Mouse (Mus musculus): ENCODE results near the gene Gm12253. TPM values are rescaled to one million over a fixed set of nuclear protein-coding genes. Genes with fewer than 3 reads are reported as not detected.

Gene Gm12253
- polyA plus RNA-seq, 1 experiment from 2014 or later, result not detected

Other genes starting within 250 kb of the Gm12253 start
- 6.6 and 12.8 TPM in 2 replicates for gene Igtp, start 233.0 kb upstream of the Gm12253 start, polyA plus RNA-seq (2015; fragmentation: Nextera tagmentation; extraction: Ambion mirVana)
- gene Irgm2, start 232.9 kb upstream of the Gm12253 start, polyA plus RNA-seq (2015; fragmentation: Nextera tagmentation; extraction: Ambion mirVana), result 2.6 and 6.1 TPM in 2 replicates
- 2.5 and 2.8 TPM in 2 replicates for gene 4930438A08Rik, start 157.8 kb upstream of the Gm12253 start, polyA plus RNA-seq (2015; fragmentation: Nextera tagmentation; extraction: Ambion mirVana)
- gene Zfp692, start 125.5 kb upstream of the Gm12253 start, polyA plus RNA-seq (2015; fragmentation: Nextera tagmentation; extraction: Ambion mirVana), result 33.3 and 36.4 TPM in 2 replicates
- 42.3 and 43.2 TPM in 2 replicates for gene Zfp672, start 102.2 kb upstream of the Gm12253 start, polyA plus RNA-seq (2015; fragmentation: Nextera tagmentation; extraction: Ambion mirVana)
- 36.8 and 39.9 TPM in 2 replicates for gene Sh3bp5l, start 101.8 kb upstream of the Gm12253 start, polyA plus RNA-seq (2015; fragmentation: Nextera tagmentation; extraction: Ambion mirVana)
- 0.21 TPM in 1 of 2 replicates, not detected in the other for gene Lypd8, start 53.5 kb upstream of the Gm12253 start, polyA plus RNA-seq (2015; fragmentation: Nextera tagmentation; extraction: Ambion mirVana)
- not detected in 2 replicates for gene 1810065E05Rik, start 11.4 kb upstream of the Gm12253 start, polyA plus RNA-seq (2015; fragmentation: Nextera tagmentation; extraction: Ambion mirVana)
- gene Lypd9, start 20.4 kb downstream of the Gm12253 start, polyA plus RNA-seq (2015; fragmentation: Nextera tagmentation; extraction: Ambion mirVana), result not detected in 2 replicates
- not detected in 2 replicates for gene Olfr30, start 29.7 kb downstream of the Gm12253 start, polyA plus RNA-seq (2015; fragmentation: Nextera tagmentation; extraction: Ambion mirVana)
- gene Olfr332, start 60.0 kb downstream of the Gm12253 start, polyA plus RNA-seq (2015; fragmentation: Nextera tagmentation; extraction: Ambion mirVana), result not detected in 2 replicates
- not detected in 2 replicates for gene Olfr331, start 70.0 kb downstream of the Gm12253 start, polyA plus RNA-seq (2015; fragmentation: Nextera tagmentation; extraction: Ambion mirVana)
- not detected in 2 replicates for gene Olfr330, start 102.3 kb downstream of the Gm12253 start, polyA plus RNA-seq (2015; fragmentation: Nextera tagmentation; extraction: Ambion mirVana)
- gene Olfr329-ps, start 113.9 kb downstream of the Gm12253 start, polyA plus RNA-seq (2015; fragmentation: Nextera tagmentation; extraction: Ambion mirVana), result not detected in 2 replicates
- gene Olfr328, start 123.1 kb downstream of the Gm12253 start, polyA plus RNA-seq (2015; fragmentation: Nextera tagmentation; extraction: Ambion mirVana), result not detected in 2 replicates
- gene Olfr224, start 138.0 kb downstream of the Gm12253 start, polyA plus RNA-seq (2015; fragmentation: Nextera tagmentation; extraction: Ambion mirVana), result not detected in 2 replicates
- not detected in 2 replicates for gene Olfr325, start 145.2 kb downstream of the Gm12253 start, polyA plus RNA-seq (2015; fragmentation: Nextera tagmentation; extraction: Ambion mirVana)
- not detected in 2 replicates for gene Olfr324, start 162.6 kb downstream of the Gm12253 start, polyA plus RNA-seq (2015; fragmentation: Nextera tagmentation; extraction: Ambion mirVana)
- gene 2210407C18Rik, start 183.5 kb downstream of the Gm12253 start, polyA plus RNA-seq (2015; fragmentation: Nextera tagmentation; extraction: Ambion mirVana), result not detected in 2 replicates
- not detected in 2 replicates for gene Olfr323, start 197.9 kb downstream of the Gm12253 start, polyA plus RNA-seq (2015; fragmentation: Nextera tagmentation; extraction: Ambion mirVana)
- not detected in 2 replicates for gene Trim58, start 207.9 kb downstream of the Gm12253 start, polyA plus RNA-seq (2015; fragmentation: Nextera tagmentation; extraction: Ambion mirVana)
- not detected in 2 replicates for gene Olfr322, start 226.2 kb downstream of the Gm12253 start, polyA plus RNA-seq (2015; fragmentation: Nextera tagmentation; extraction: Ambion mirVana)
- not detected in 2 replicates for gene Olfr320, start 248.5 kb downstream of the Gm12253 start, polyA plus RNA-seq (2015; fragmentation: Nextera tagmentation; extraction: Ambion mirVana)